Mouse (Mus musculus) left cerebral cortex, adult 18-20 months (tissue): ENCODE measurements around the gene Ankrd24. TPM values are rescaled to one million over a fixed set of nuclear protein-coding genes. Genes with fewer than 3 reads are reported as not detected.
"Not testable (repeated sequence)": the region's sequence is repeated elsewhere in the genome, so short reads cannot be mapped to it uniquely, and the experiment has no call there.

ENCODE experiments used
- DNase-seq, 2 experiments: peaks; one replicate each; pipeline ENCODE4 v3.0.0; 2021 to 2022; ENCODE audit warnings: low spot score in 2 of 2, mixed read lengths in 1 of 2
- total RNA-seq, 2 experiments: library from RNA; stranded (reverse); gene quantifications; 2 replicates each; pipeline ENCODE4 v1.2.3; 2021

Gene Ankrd24
- total RNA-seq, 2 experiments from 2014 or later = 44.4 to 46.4 TPM

- peak; percentile 89 to 90 for DNase-seq
Measured at GRCm38 (mm10) chr10:81604968-81605665, 23.2 kb upstream of the Ankrd24 start.

GRCm38 (mm10) chr10:81605666-81605973 lies 22.7 kb upstream of the Ankrd24 start:
- DNase-seq = no peak

DNA sequence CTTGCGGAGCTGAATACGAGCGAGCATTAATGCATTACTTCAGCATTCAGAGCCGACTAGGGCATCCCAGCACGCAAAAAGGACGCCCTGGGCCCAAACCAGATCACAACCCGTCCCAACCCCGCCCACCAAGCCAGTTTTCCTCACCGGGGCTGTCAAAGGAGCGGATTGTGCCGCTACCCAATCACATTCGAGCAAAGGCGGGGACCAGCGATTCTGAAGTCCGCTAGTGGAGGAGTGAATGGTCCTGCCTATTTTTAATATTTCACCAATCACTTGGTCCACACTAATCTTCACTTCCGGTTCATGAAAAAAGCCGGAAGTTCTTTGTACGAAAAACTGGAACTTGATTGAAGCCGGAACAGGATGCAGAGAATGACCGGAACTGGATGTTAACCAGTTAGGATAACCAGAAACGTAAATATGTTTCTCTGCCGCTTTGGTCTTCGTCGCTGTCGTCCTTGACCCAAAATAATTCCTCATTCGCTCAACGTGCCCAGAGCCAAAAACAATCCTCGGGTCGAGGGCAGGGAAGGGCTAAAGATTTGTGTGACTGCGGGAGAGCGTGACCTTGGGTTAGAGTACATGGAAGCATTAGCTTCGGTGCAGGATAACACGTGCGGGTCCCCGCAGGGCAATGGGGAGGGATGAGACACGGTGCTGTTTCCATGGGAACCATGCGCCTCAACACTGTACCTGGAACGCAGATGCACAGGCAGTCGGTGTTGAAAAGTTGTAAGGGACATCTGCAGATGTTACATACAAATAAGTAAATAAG lies 22.2 kb upstream of the Ankrd24 start, which contains the start of gene BC025920:
TSS of gene BC025920 (plus strand) at position 297 of the 778 bp plus-strand sequence.
- DNase-seq = peak; percentile 88 to 94

- DNase-seq = no peak
Measured at GRCm38 (mm10) chr10:81608308-81608707, 20.0 kb upstream of the Ankrd24 start.

- DNase-seq = no peak
Measured at GRCm38 (mm10) chr10:81612779-81613178, 15.6 kb upstream of the Ankrd24 start.

DNA sequence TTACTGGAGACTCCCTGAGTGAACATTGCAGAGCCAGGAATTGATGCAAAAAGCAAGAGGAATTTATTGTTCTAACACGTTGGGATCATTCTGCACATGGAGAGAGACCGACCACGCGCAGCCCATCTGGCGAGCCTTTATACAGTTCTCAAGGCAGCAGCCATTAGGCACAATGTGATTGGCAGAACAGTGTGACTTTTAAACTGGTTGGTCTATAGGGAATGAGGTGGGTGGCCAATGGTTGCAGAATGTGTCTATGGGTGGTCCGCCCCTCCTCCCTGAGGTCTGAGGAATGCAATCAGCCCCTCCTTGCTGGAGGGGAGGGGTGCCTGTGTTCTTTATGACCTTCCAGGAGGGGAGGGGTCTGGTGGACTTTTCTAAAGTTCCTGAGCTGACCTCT lies 12.9 kb upstream of the Ankrd24 start:
- DNase-seq = no peak

DNA sequence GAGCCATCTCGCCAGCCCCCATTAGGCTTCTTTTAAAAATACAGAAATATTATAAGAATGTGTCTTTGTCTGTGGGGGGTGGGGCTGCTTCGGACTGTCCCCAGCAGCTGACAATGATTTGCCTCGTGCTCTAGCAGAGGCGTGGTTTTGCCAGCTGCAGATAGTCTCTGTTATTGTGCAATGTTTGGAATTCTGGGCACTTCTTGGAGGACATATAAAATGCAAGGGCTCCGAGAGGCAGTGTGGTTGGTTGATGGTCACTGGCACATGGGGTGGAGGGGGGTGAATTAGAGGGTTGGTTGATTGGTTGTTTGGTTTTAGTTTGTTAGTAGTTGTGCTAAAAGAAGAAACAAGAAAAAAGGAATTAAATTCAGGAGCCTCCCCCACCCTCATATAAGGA lies 8.4 kb upstream of the Ankrd24 start:
- no peak for DNase-seq

GRCm38 (mm10) chr10:81620786-81621185 lies 7.6 kb upstream of the Ankrd24 start:
- no peak for DNase-seq

DNA sequence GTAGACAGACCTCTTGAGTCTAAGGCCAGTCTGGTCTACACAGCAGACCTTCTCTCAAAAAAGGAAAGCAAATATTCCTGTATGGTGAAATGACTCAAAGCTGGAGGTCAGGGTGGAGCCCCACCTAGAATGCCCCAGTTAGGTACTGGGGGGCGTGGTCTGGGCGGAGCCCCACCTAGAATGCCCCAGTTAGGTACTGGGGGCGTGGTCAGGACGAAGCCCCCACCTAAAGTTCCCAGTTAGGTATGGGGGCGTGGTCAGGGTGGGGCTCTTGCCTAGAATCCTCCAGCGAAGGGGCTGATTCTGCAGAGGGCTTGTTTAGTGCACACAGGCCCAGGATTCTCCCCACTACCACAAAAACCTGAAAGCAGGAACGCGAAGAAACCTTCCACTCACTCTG lies 4.9 kb upstream of the Ankrd24 start:
- DNase-seq = no peak

- no peak for DNase-seq
Measured at GRCm38 (mm10) chr10:81626101-81626993, 2.0 kb upstream of the Ankrd24 start.

GRCm38 (mm10) chr10:81626994-81627835 lies 1.1 kb upstream of the Ankrd24 start, which contains the start of gene Sirt6:
Sirt6 (minus strand) TSS chr10:81627797.
- DNase-seq = peak; percentile 89 to 95

- DNase-seq = no peak
Measured at GRCm38 (mm10) chr10:81627836-81628220, 512 bp upstream of the Ankrd24 start.

DNA sequence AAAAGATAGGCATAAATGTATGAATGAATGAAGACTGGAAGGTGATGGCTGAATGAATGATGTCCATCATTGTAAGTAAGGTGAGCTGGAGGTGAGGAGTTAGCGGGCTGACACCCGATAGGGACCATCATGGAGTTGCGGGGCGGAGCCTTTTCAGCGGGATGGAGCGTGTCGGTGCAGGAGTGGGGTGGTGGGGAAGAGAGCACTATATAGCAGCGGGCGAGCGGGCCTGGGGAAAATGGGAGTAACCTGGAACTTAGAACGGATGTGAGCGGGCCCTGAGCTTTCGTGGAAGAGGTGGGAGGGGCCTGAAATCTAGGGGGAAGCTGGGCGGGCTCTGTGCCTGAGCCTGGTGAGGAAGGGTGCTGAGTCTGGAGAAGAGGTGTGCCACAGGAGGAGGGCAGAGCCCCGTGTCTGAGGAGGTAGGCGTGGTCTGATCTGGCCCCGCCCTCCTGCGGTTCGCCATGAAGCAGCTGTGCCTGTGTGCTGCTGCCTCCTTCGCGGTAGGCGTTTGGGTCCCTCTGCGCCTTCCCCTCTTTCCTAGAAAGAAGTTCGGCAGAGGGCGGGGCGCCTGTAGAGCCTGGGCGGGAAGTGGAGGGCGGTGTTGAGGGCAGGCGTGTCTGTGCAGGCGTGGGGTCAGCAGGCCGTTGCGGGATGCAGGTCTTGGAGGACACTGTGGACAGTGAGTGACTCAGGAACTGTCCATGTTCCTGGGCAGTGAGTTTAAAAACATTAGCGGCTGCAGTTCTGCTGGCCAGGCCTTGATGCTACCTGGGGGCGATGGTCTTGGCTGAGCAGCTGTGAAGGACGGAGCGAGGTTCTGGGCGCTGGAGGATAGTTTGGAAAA lies 5.1 kb downstream of the Ankrd24 start:
- DNase-seq = peak; percentile 82 to 86

DNA sequence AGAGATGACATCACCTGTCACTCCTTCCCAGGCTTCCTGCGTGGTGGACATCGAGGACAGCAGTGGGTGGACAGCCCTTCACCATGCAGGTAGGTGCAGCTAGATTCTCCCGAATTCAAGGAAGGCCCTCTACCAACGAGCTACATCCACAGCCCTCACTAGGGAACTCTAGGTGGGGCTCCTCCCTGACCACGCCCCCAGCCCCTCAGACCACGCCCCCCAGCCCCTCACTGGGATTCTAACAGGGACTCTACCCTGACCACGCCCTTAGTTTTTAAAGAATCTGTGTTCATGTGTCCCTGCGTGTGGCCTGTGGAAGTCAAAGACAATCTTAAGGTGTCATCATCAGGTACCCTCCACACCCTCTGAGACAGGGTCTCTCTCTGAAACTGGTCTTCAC lies 8.0 kb downstream of the Ankrd24 start:
- no peak for DNase-seq

DNA sequence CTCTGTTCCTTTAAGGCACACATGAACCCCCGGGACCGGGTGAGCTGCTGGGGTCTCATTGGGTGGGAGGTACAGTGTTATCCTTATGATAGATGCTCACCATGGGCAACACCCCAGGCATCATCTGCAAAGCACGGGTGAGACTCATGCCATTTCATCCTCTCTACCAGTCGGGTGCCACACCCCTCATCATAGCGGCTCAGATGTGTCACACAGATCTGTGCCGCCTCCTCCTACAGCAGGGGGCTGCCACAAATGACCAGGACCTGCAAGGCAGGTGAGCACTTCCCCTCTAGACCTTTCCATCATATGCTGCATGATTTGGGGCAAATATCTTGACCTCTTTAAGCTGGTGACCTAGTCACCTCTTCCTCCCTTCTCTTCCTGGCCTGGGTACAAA lies 9.8 kb downstream of the Ankrd24 start:
- DNase-seq = no peak

- DNase-seq = not testable (repeated sequence)
Measured at GRCm38 (mm10) chr10:81640825-81641224, 12.5 kb downstream of the Ankrd24 start.

GRCm38 (mm10) chr10:81641566-81641965 lies 13.2 kb downstream of the Ankrd24 start:
- no peak for DNase-seq

DNA sequence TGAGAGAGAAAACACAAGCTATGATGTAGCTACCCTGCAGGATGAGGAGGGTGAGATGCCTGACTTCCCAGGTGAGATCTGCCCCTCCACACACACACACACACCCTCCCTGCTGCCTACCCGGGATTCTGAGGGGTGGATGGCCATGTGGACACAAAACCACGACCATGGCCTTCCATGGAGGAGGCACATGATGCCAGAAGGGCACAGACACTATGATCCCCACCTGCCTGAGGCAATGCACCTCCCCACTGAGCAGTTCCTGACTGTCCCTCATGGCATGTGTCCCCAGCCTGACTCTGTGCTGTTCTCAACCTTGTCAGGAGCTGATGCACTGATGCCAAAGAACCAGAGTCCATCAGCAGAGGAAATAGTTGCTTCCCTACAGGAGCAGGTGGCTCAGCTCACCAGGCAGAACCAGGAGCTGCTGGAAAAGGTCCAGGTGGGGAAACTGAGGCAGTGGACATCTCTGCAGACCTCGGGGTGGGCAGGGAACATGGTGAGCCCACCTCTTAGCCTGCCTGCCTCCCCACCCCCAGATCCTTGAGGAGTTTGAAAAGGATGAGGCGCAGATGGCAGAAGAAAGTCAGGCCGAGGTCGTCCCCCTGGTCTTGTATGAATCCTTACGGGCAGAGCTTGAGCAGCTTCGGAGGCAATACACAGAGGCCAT lies 13.8 kb downstream of the Ankrd24 start:
- DNase-seq = no peak
